Mouse (Mus musculus): Measurements from ENCODE around the gene Arf6. TPM values are rescaled to one million over a fixed set of nuclear protein-coding genes. Genes with fewer than 3 reads are reported as not detected.

Gene Arf6
- 47.8 and 49.0 TPM in 2 replicates for polyA plus RNA-seq (2015; fragmentation: Nextera tagmentation; extraction: Ambion mirVana)

GRCm38 (mm10) chr12:69371854-69372671 lies at the start of gene Arf6, which contains the start of gene Gm9887:
Gene Arf6, plus strand, starts transcription at chr12:69372150.
Gene Gm9887, minus strand, starts transcription at chr12:69372458.

GRCm38 (mm10) chr12:69356546-69357299 lies 15.2 kb upstream of the Arf6 start, which contains the start of gene Nemf:
Gene Nemf, minus strand, starts transcription at chr12:69357165.

Other genes starting within 250 kb of the Arf6 start
- 2,094 and 2,254 TPM in 2 replicates for gene Rps29, start 213.0 kb upstream of the Arf6 start, polyA plus RNA-seq (2015; fragmentation: Nextera tagmentation; extraction: Ambion mirVana)
- gene Lrr1, start 203.3 kb upstream of the Arf6 start, polyA plus RNA-seq (2015; fragmentation: Nextera tagmentation; extraction: Ambion mirVana), result 25.9 and 32.1 TPM in 2 replicates
- 568 and 588 TPM in 2 replicates for gene Rpl36al, start 188.1 kb upstream of the Arf6 start, polyA plus RNA-seq (2015; fragmentation: Nextera tagmentation; extraction: Ambion mirVana)
- gene Mgat2, start 188.0 kb upstream of the Arf6 start, polyA plus RNA-seq (2015; fragmentation: Nextera tagmentation; extraction: Ambion mirVana), result 31.0 and 35.0 TPM in 2 replicates
- gene Gm49383, start 175.0 kb upstream of the Arf6 start, polyA plus RNA-seq (2015; fragmentation: Nextera tagmentation; extraction: Ambion mirVana), result 24.1 and 27.3 TPM in 2 replicates
- 7.0 and 9.0 TPM in 2 replicates for gene Dnaaf2, start 173.7 kb upstream of the Arf6 start, polyA plus RNA-seq (2015; fragmentation: Nextera tagmentation; extraction: Ambion mirVana)
- 23.7 and 24.5 TPM in 2 replicates for gene Gm49384, start 167.9 kb upstream of the Arf6 start, polyA plus RNA-seq (2015; fragmentation: Nextera tagmentation; extraction: Ambion mirVana)
- 22.5 and 27.0 TPM in 2 replicates for gene Pole2, start 144.0 kb upstream of the Arf6 start, polyA plus RNA-seq (2015; fragmentation: Nextera tagmentation; extraction: Ambion mirVana)
- 10.3 and 11.9 TPM in 2 replicates for gene Klhdc1, start 131.0 kb upstream of the Arf6 start, polyA plus RNA-seq (2015; fragmentation: Nextera tagmentation; extraction: Ambion mirVana)
- 92.4 and 102 TPM in 2 replicates for gene Klhdc2, start 75.5 kb upstream of the Arf6 start, polyA plus RNA-seq (2015; fragmentation: Nextera tagmentation; extraction: Ambion mirVana)
- gene Nemf, start 15.0 kb upstream of the Arf6 start, polyA plus RNA-seq (2015; fragmentation: Nextera tagmentation; extraction: Ambion mirVana), result 57.4 and 64.4 TPM in 2 replicates
- 0.53 and 1.00 TPM in 2 replicates for gene Gm9887, start 308 bp downstream of the Arf6 start, polyA plus RNA-seq (2015; fragmentation: Nextera tagmentation; extraction: Ambion mirVana)
- gene Vcpkmt, start 210.9 kb downstream of the Arf6 start, polyA plus RNA-seq (2015; fragmentation: Nextera tagmentation; extraction: Ambion mirVana), result 13.6 and 16.2 TPM in 2 replicates